Mouse (Mus musculus) spleen, adult 2 months (tissue): Measurements from ENCODE around the gene Gpa33.
"Not testable (repeated sequence)": the region's sequence is repeated elsewhere in the genome, so short reads cannot be mapped to it uniquely, and the experiment has no call there.

Source experiments
- CTCF ChIP-seq: fragments of 200-500 bp; IDR thresholded peaks from 2 replicates; pipeline ENCODE4 v1.5.1; 2011; ENCODE audit warnings: mild to moderate bottlenecking, inconsistent platforms; ENCODE audit not compliant: insufficient read depth, insufficient read length, insufficient replicate concordance; ENCODE audit errors: extremely low read depth
- POLR2A ChIP-seq: fragments of 200-500 bp; IDR thresholded peaks from 2 replicates; pipeline ENCODE4 v1.6.1; 2011; ENCODE audit warnings: low read depth, low read length, inconsistent platforms

DNA sequence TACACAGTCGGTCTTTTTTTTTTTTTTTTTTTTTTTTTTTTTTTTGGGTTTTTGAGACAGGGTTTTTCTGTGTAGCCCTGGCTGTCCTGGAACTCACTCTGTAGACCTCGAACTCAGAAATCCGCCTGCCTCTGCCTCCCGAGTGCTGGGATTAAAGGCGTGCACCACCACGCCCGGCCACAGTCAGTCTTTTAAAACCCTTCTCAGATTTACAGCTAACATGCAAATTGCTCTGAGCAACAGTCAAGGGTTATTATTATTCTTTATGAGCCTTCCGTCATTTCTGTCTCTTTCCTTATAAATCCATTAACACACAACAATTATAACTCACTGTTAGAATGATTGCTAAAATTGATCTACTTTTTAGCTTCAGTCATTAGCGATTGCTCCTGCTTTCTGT is 11.8 kb downstream of the Gpa33 start:
- TF ChIP-seq CTCF, POLR2A: not testable (repeated sequence)
